Mouse (Mus musculus): Measurements from ENCODE around the gene Tax1bp3. TPM values are rescaled to one million over a fixed set of nuclear protein-coding genes. Genes with fewer than 3 reads are reported as not detected.
A peak's percentile ranks its signal among the peaks of the same experiment; 100 is the strongest.

The Tax1bp3 gene
- polyA plus RNA-seq, 1 experiment from 2014 or later = 34.8 TPM

GRCm38 (mm10) chr11:73148209-73148608 lies 28.7 kb upstream of the Tax1bp3 start:
- Histone ChIP-seq H3K4me1 (replicated peaks) (0 out of 2 replicates have a peak, but pooled peaks cover 2% of the 10 kb centered on the region), H3K4me2 (no peak overlapping the region), H3K36me3 (no peaks in the 10 kb centered on the region), H3K4me3 (replicated peaks) (no peak overlapping the region), H3K27me3 (no peaks in the 10 kb centered on the region), H3K9ac (no peak overlapping the region), H3K9me3 (replicated peaks) (no peaks in the 10 kb centered on the region), H3K27ac (no peak overlapping the region)
- DNase-seq (no peak), ATAC-seq (ENCODE audit: low read depth) (no peak)
- 69% methylated on average over 9 of the region's 9 CpGs for WGBS (ENCODE audit: insufficient replicate concordance)

DNA sequence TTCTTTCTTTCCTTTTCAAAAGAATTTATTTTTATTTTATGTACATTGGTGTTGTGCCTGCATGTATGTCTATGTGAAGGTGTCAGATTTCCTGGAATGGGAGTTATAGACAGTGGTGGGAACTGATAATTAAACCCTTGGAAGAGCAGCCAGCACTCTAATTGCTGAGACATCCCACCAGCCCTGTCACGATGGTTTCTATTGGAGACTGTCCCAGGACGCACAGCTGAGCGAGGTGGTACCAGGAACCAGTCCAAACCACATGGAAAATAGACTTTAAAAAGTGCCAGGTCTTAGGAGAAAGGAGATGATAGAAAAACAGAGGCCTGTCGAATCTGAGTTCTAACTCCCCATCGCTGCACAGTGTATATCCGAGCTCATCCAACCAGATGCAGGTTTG lies 21.8 kb upstream of the Tax1bp3 start:
- Histone ChIP-seq H3K27ac (no peak overlapping the region), H3K4me3 (replicated peaks) (no peak overlapping the region), H3K4me2 (no peak overlapping the region), H3K36me3 (no peaks in the 10 kb centered on the region), H3K27me3 (peaks cover 42% of the 10 kb centered on the region), H3K4me1 (replicated peaks) (no peaks in the 10 kb centered on the region; the same call in 1 of the 2 replicates), H3K9me3 (replicated peaks) (no peaks in the 10 kb centered on the region), H3K9ac (no peak overlapping the region)
- 64% methylated on average over 6 of the region's 6 CpGs for WGBS (ENCODE audit: insufficient replicate concordance)
- DNase-seq = no peak
- ATAC-seq (ENCODE audit: low read depth) = no peak

DNA sequence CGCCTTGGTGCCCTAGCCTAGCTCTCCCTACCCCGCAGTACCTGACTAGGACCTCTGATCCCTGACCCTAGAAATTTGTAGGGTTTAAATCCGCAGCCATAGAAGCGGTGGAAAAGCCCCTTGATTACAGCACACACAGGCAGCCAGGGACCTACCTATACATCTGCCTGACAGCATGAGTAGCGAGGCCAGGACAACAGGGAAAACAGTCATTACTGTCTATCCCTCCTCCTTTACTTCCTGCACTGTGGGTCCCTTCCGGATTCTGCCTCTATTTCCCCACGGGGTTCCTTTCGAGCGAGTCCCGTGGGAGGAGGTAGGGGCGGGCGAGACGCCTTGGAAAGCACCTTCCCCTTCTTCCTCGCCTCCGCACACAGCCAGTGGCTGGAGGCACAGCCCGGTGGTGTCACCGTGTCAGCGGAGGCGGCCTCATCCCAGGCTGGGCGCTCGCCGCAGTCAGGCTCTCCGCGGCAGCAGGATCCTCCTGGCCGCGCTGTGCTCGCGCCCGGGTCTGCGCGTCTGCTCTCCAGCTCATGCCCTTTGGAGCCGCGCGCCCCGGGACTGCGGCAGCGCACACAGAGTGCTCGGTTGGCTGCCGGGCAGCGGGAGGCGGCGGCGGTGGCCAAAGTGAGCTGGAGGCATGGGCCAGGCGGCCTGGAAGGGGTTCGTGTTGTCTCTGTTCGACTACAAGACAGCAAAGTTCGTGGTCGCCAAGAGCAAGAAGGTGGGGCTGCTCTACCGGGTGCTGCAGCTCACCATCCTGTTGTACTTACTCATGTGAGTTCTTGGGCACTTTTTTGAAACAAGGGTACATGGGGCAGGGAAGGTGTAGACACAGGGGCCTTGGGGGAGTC lies 16.7 kb upstream of the Tax1bp3 start, which contains the start of gene P2rx5:
TSS of gene P2rx5 (plus strand) at position 465 of the 854 bp plus-strand sequence.
- peak; percentile 59 for ATAC-seq (ENCODE audit: low read depth)
- Histone ChIP-seq H3K4me1 (replicated peaks) (peaks cover 13% of the 10 kb centered on the region; the same call in 1 of the 2 replicates), H3K27ac (no peak within 1 kb of the TSS), H3K4me2 (peak within 1 kb of the TSS; percentile 62), H3K9me3 (replicated peaks) (no peaks in the 10 kb centered on the region), H3K9ac (0 out of 2 replicates have a peak within 1 kb of the TSS, but pooled peaks have one; percentile 15), H3K36me3 (no peaks in the 10 kb centered on the region), H3K27me3 (peaks cover 58% of the 10 kb centered on the region), H3K4me3 (replicated peaks) (peak within 1 kb of the TSS; percentile 44)
- WGBS (ENCODE audit: insufficient replicate concordance) = 4% methylated on average over 49 of the region's 49 CpGs
- DNase-seq = no peak

GRCm38 (mm10) chr11:73160811-73161200 lies 16.1 kb upstream of the Tax1bp3 start:
- H3K9me3 ChIP-seq (replicated peaks) = no peaks in the 10 kb centered on the region
- peaks cover 52% of the 10 kb centered on the region for H3K27me3 ChIP-seq
- no peak overlapping the region for H3K9ac ChIP-seq
- peak overlapping the region; percentile 44 for H3K4me3 ChIP-seq (replicated peaks)
- ATAC-seq (ENCODE audit: low read depth) = no peak
- H3K4me2 ChIP-seq = peak overlapping the region; percentile 62
- no peak for DNase-seq
- no peak overlapping the region for H3K27ac ChIP-seq
- peaks cover 13% of the 10 kb centered on the region; the same call in 1 of the 2 replicates for H3K4me1 ChIP-seq (replicated peaks)
- H3K36me3 ChIP-seq = no peaks in the 10 kb centered on the region
- WGBS (ENCODE audit: insufficient replicate concordance) = 28% methylated on average over 6 of the region's 6 CpGs

- WGBS (ENCODE audit: insufficient replicate concordance) = 62% methylated on average over 4 of the region's 4 CpGs
Measured at GRCm38 (mm10) chr11:73161616-73162015, 15.3 kb upstream of the Tax1bp3 start.

GRCm38 (mm10) chr11:73162284-73162683 lies 14.6 kb upstream of the Tax1bp3 start:
- DNase-seq (no peak), ATAC-seq (ENCODE audit: low read depth) (no peak)
- no peaks in the 10 kb centered on the region for H3K36me3 ChIP-seq
- H3K9ac ChIP-seq = no peak overlapping the region
- H3K27ac ChIP-seq = no peak overlapping the region
- H3K4me2 ChIP-seq = no peak overlapping the region
- H3K4me3 ChIP-seq (replicated peaks) = no peak overlapping the region
- WGBS (ENCODE audit: insufficient replicate concordance) = 17% methylated on average over 5 of the region's 5 CpGs
- H3K9me3 ChIP-seq (replicated peaks) = no peaks in the 10 kb centered on the region
- H3K4me1 ChIP-seq (replicated peaks) = peaks cover 13% of the 10 kb centered on the region; the same call in 1 of the 2 replicates
- H3K27me3 ChIP-seq = peaks cover 44% of the 10 kb centered on the region

More at GRCm38 (mm10) chr11:73161616-73162015, 15.3 kb upstream of the Tax1bp3 start:
- no peak overlapping the region for H3K4me3 ChIP-seq (replicated peaks)
- ATAC-seq (ENCODE audit: low read depth) = no peak
- H3K9me3 ChIP-seq (replicated peaks) = no peaks in the 10 kb centered on the region
- H3K4me2 ChIP-seq = no peak overlapping the region
- no peaks in the 10 kb centered on the region for H3K36me3 ChIP-seq
- H3K27me3 ChIP-seq = peaks cover 49% of the 10 kb centered on the region
- DNase-seq = no peak
- no peak overlapping the region for H3K9ac ChIP-seq
- peaks cover 13% of the 10 kb centered on the region; the same call in 1 of the 2 replicates for H3K4me1 ChIP-seq (replicated peaks)
- H3K27ac ChIP-seq = no peak overlapping the region

GRCm38 (mm10) chr11:73168071-73168470 lies 8.8 kb upstream of the Tax1bp3 start:
- H3K4me1 ChIP-seq (replicated peaks) = peaks cover 23% of the 10 kb centered on the region
- H3K4me3 ChIP-seq (replicated peaks) = no peak overlapping the region
- no peak for DNase-seq
- no peaks in the 10 kb centered on the region for H3K27me3 ChIP-seq
- H3K9ac ChIP-seq = no peak overlapping the region
- WGBS (ENCODE audit: insufficient replicate concordance) = 76% methylated on average over 8 of the region's 8 CpGs
- H3K36me3 ChIP-seq = peaks cover 26% of the 10 kb centered on the region
- ATAC-seq (ENCODE audit: low read depth) = no peak
- no peaks in the 10 kb centered on the region for H3K9me3 ChIP-seq (replicated peaks)
- no peak overlapping the region for H3K27ac ChIP-seq
- no peak overlapping the region for H3K4me2 ChIP-seq

- H3K9me3 ChIP-seq (replicated peaks) = no peaks in the 10 kb centered on the region
- H3K4me2 ChIP-seq = no peak overlapping the region
- 75% methylated on average over 6 of the region's 6 CpGs for WGBS (ENCODE audit: insufficient replicate concordance)
- no peaks in the 10 kb centered on the region for H3K27me3 ChIP-seq
- DNase-seq = no peak
- peaks cover 31% of the 10 kb centered on the region for H3K36me3 ChIP-seq
- no peak for ATAC-seq (ENCODE audit: low read depth)
- peaks cover 25% of the 10 kb centered on the region for H3K4me1 ChIP-seq (replicated peaks)
- no peak overlapping the region for H3K27ac ChIP-seq
- H3K9ac ChIP-seq = no peak overlapping the region
- no peak overlapping the region for H3K4me3 ChIP-seq (replicated peaks)
Measured at GRCm38 (mm10) chr11:73168576-73168975, 8.3 kb upstream of the Tax1bp3 start.

GRCm38 (mm10) chr11:73169231-73169630 lies 7.7 kb upstream of the Tax1bp3 start:
- WGBS (ENCODE audit: insufficient replicate concordance) = 33% methylated on average over 4 of the region's 4 CpGs
- H3K4me1 ChIP-seq (replicated peaks) = peaks cover 31% of the 10 kb centered on the region
- peak; percentile 52 for ATAC-seq (ENCODE audit: low read depth)

GRCm38 (mm10) chr11:73172186-73172585 lies 4.7 kb upstream of the Tax1bp3 start:
- Histone ChIP-seq H3K36me3 (peaks cover 45% of the 10 kb centered on the region), H3K9me3 (replicated peaks) (no peaks in the 10 kb centered on the region), H3K27ac (0 out of 2 replicates have a peak overlapping the region, but pooled peaks have one; percentile 23), H3K4me1 (replicated peaks) (peaks cover 46% of the 10 kb centered on the region), H3K4me2 (no peak overlapping the region), H3K9ac (no peak overlapping the region), H3K4me3 (replicated peaks) (no peak overlapping the region), H3K27me3 (no peaks in the 10 kb centered on the region)
- WGBS (ENCODE audit: insufficient replicate concordance) = 68% methylated on average over 5 of the region's 5 CpGs
- no peak for DNase-seq
- no peak for ATAC-seq (ENCODE audit: low read depth)

More at GRCm38 (mm10) chr11:73169231-73169630, 7.7 kb upstream of the Tax1bp3 start:
- Histone ChIP-seq H3K9ac (no peak overlapping the region), H3K36me3 (peaks cover 36% of the 10 kb centered on the region), H3K9me3 (replicated peaks) (no peaks in the 10 kb centered on the region), H3K4me3 (replicated peaks) (no peak overlapping the region), H3K4me2 (no peak overlapping the region), H3K27me3 (no peaks in the 10 kb centered on the region), H3K27ac (no peak overlapping the region)
- DNase-seq = peak; percentile 39

DNA sequence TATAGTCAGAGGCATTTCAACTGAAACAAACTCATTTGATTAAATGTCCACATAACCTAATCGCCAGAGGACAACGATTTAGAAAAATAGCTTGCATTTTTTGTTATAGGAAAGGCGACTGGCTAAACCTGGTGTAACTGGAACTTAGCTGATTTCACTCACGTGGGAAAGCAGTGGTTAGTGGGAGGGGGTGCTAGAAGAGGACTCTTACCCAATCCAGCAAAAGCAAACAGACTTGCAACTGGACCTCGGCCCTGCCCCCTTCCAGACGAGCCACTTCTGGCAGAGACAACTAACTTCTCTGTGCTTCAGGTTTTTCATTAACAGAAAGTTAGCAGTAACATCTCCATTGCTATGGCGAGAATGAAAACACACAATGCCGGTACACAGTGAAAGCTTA lies 1.3 kb upstream of the Tax1bp3 start:
- Histone ChIP-seq H3K27ac (peak overlapping the region; percentile 79; the same call in 1 of the 2 replicates), H3K4me2 (peak overlapping the region; percentile 97), H3K4me1 (replicated peaks) (peaks cover 57% of the 10 kb centered on the region), H3K36me3 (peaks cover 43% of the 10 kb centered on the region), H3K27me3 (no peaks in the 10 kb centered on the region), H3K9me3 (replicated peaks) (no peaks in the 10 kb centered on the region), H3K9ac (peak overlapping the region; percentile 96), H3K4me3 (replicated peaks) (peak overlapping the region; percentile 96)
- DNase-seq (peak; percentile 27), ATAC-seq (ENCODE audit: low read depth) (no peak)
- 32% methylated on average over 8 of the region's 8 CpGs for WGBS (ENCODE audit: insufficient replicate concordance)
